Comparison of ENCODE assay signal across 16 mouse cellular contexts in genomic region chr14:35120089-35120488, GRCm38 (mm10).
"Had no signal": no experiment of that assay in that cellular context is flagged by ENCODE, and none has a peak within 500 bp of the region (broad histone marks: within the 10 kb centered on the region; RNA-seq: fewer than 3 reads in every experiment).

No protein-coding gene starts in this region.

- H3K9ac ChIP-seq: lung, embryonic 15.5 days; midbrain, embryonic 13.5 days; midbrain, embryonic 15.5 days; neural tube, embryonic 12.5 days; stomach, embryonic 15.5 days had no signal

- H3K36me3 ChIP-seq: lung, embryonic 15.5 days; midbrain, embryonic 13.5 days; midbrain, embryonic 15.5 days; neural tube, embryonic 12.5 days; stomach, embryonic 15.5 days had no signal

- H3K4me2 ChIP-seq: lung, embryonic 15.5 days; midbrain, embryonic 11.5 days; midbrain, embryonic 13.5 days; midbrain, embryonic 15.5 days; neural tube, embryonic 12.5 days; stomach, embryonic 15.5 days had no signal

- H3K27ac ChIP-seq: lung, embryonic 15.5 days; macrophage; midbrain, embryonic 13.5 days; midbrain, embryonic 15.5 days; neural tube, embryonic 12.5 days; stomach, embryonic 15.5 days; stomach, postnatal 0 days had no signal

- H3K4me1 ChIP-seq: lung, embryonic 15.5 days; megakaryocyte, embryonic 14.5 days; neural tube, embryonic 12.5 days; stomach, embryonic 15.5 days had no signal

- H3K9me3 ChIP-seq: lung, embryonic 15.5 days; midbrain, embryonic 13.5 days; midbrain, embryonic 15.5 days; neural tube, embryonic 12.5 days; stomach, embryonic 15.5 days had no signal

- H3K4me3 ChIP-seq: lung, embryonic 15.5 days; megakaryocyte, embryonic 14.5 days; midbrain, embryonic 13.5 days; midbrain, embryonic 15.5 days; neural tube, embryonic 12.5 days; stomach, embryonic 15.5 days had no signal

- DNase-seq: lung, postnatal 14 days; lung, postnatal 36 days; right cerebral cortex, postnatal 14 days; thymus, adult 2 months; thymus, postnatal 25 days; thymus, postnatal 4 days had no signal

- ATAC-seq: lung, postnatal 0 days; midbrain, embryonic 13.5 days; midbrain, embryonic 15.5 days had no signal

- H3K27me3 ChIP-seq: lung, embryonic 15.5 days; megakaryocyte, embryonic 14.5 days; midbrain, embryonic 13.5 days; midbrain, embryonic 15.5 days; neural tube, embryonic 12.5 days; stomach, embryonic 15.5 days had no signal
